Comparison of ENCODE assay signal across 7 mouse cellular contexts in the genomic region with DNA sequence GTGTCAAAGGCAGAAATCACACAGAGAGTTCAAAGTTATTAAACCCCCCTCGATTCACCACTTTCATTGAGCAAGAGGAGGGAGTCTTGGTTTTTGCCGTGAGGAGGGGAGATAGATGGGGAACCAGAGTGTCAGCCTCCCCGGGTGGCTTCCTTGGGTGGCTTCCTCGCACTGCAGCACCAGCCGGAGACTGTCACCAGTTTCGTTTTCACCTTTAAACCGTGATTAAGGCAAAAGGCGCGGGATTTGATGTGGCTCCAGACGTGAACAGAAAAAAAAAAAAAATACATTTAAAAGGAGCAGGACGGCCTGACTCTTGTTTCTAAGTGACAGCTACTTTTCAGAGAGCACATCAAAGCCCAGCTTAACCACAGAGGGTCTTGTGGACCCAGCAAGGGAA. TPM values are rescaled to one million over a fixed set of nuclear protein-coding genes. Genes with fewer than 3 reads are reported as not detected.
DNase-seq lines count a peak whose midpoint lies in the region; ATAC-seq lines count a peak whose summit lies in the region.

No protein-coding gene starts in this region.

- no peaks in the 10 kb centered on the region for H3K36me3 ChIP-seq in hindbrain, embryonic 12.5 days
- H3K36me3 ChIP-seq in liver, embryonic 13.5 days, result no peaks in the 10 kb centered on the region

- DNase-seq in Muller cell, postnatal 12 days (ENCODE audit: inconsistent ontology term), result peak; percentile 62
- DNase-seq in embryo, embryonic 11 days, result peak; percentile 55
- no peak for DNase-seq in liver, embryonic 13.5 days
- DNase-seq in naive thymus-derived CD4-positive, alpha-beta T cell, adult 2 months (ENCODE audit: low read depth), result peak; percentile 85
- DNase-seq in gastrocnemius, adult 18-20 months (ENCODE audit: low spot score), result no peak
- no peak for DNase-seq in urinary bladder, postnatal 10 days (ENCODE audit: low spot score)

- no peak; the same call in 1 of the 2 replicates for ATAC-seq in hindbrain, embryonic 12.5 days (ENCODE audit: low FRiP score)
- ATAC-seq in liver, embryonic 13.5 days (ENCODE audit: low read depth), result no peak

- H3K4me1 ChIP-seq in hindbrain, embryonic 12.5 days, result peaks cover 18% of the 10 kb centered on the region
- H3K4me1 ChIP-seq in liver, embryonic 13.5 days (replicated peaks), result peaks cover 24% of the 10 kb centered on the region

- H3K9me3 ChIP-seq in hindbrain, embryonic 12.5 days (replicated peaks), result no peaks in the 10 kb centered on the region
- H3K9me3 ChIP-seq in liver, embryonic 13.5 days (replicated peaks), result no peaks in the 10 kb centered on the region

- 0 out of 2 replicates have a peak overlapping the region, but pooled peaks have one; percentile 46 for H3K9ac ChIP-seq in hindbrain, embryonic 12.5 days
- H3K9ac ChIP-seq in liver, embryonic 13.5 days, result peak overlapping the region; percentile 57

- H3K27me3 ChIP-seq in hindbrain, embryonic 12.5 days, result no peaks in the 10 kb centered on the region
- no peaks in the 10 kb centered on the region for H3K27me3 ChIP-seq in liver, embryonic 13.5 days

- WGBS in hindbrain, embryonic 12.5 days, result 9% methylated on average over 11 of the region's 11 CpGs
- under 1% methylated on average over 11 of the region's 11 CpGs for WGBS in liver, embryonic 13.5 days (ENCODE audit: insufficient replicate concordance)

- H3K4me3 ChIP-seq in hindbrain, embryonic 12.5 days, result peak overlapping the region; percentile 22
- H3K4me3 ChIP-seq in liver, embryonic 13.5 days (replicated peaks), result peak overlapping the region; percentile 45

- H3K4me2 ChIP-seq in hindbrain, embryonic 12.5 days (replicated peaks), result peak overlapping the region; percentile 58
- peak overlapping the region; percentile 68 for H3K4me2 ChIP-seq in liver, embryonic 13.5 days

- peak overlapping the region; percentile 30; the same call in 1 of the 2 replicates for H3K27ac ChIP-seq in hindbrain, embryonic 12.5 days
- no peak overlapping the region for H3K27ac ChIP-seq in liver, embryonic 13.5 days

RNA-seq across cellular contexts. Expression of gene Dusp6, which starts 58.5 kb away (rescaled TPM):
- polyA plus RNA-seq in hindbrain, embryonic 12.5 days (2016; fragmentation: Nextera tagmentation; extraction: Ambion mirVana), result 38.3 and 39.6 TPM in 2 replicates
- 12.3 and 13.7 TPM in 2 replicates for polyA plus RNA-seq in liver, embryonic 13.5 days (2015; fragmentation: Nextera tagmentation; extraction: Ambion mirVana)
- total RNA-seq in gastrocnemius, adult 18-20 months (2021), result 10 to 100 TPM in 1 of 2 experiments, 1 to 10 TPM in 1; 7.2 to 12.4 TPM

Comparison
In these comparisons a context has a peak if more than half of its experiments do, and no peak if none do; other contexts are left out.
1. DNase-seq: peak in Muller cell, postnatal 12 days (single experiment), embryo, embryonic 11 days (single experiment) and naive thymus-derived CD4-positive, alpha-beta T cell, adult 2 months (single experiment); none in liver, embryonic 13.5 days (single experiment), gastrocnemius, adult 18-20 months (single experiment) and urinary bladder, postnatal 10 days (single experiment).